Mouse (Mus musculus) hindbrain, embryonic 13.5 days (tissue): ENCODE results near the gene Canx. TPM values are rescaled to one million over a fixed set of nuclear protein-coding genes. Genes with fewer than 3 reads are reported as not detected.
A peak's percentile ranks its signal among the peaks of the same experiment; 100 is the strongest.

Source experiments
- ATAC-seq: fragments of 200-750 bp; cut with Nextera tagmentation; 2 replicates; pipeline ENCODE4 v1.8.0; 2017; ENCODE audit warnings: moderate TSS enrichment; ENCODE audit not compliant: low FRiP score
- H3K27ac ChIP-seq: fragments of 300-500 bp; sonication (generic); 2 replicates; pipeline ENCODE4 v1.5.1; 2015; ENCODE audit warnings: inconsistent platforms, mild to moderate bottlenecking, moderate library complexity
- H3K27me3 ChIP-seq: fragments of 300-500 bp; sonication (generic); 2 replicates; pipeline ENCODE4 v1.6.1; 2015; ENCODE audit warnings: mild to moderate bottlenecking, inconsistent platforms
- H3K36me3 ChIP-seq: fragments of 300-500 bp; sonication (generic); 2 replicates; pipeline ENCODE4 v1.6.1; 2015; ENCODE audit warnings: mild to moderate bottlenecking, inconsistent platforms
- H3K4me1 ChIP-seq: fragments of 300-500 bp; sonication (generic); replicated peaks from 2 replicates; pipeline ENCODE4 v1.6.1; 2015; ENCODE audit warnings: inconsistent platforms
- H3K4me2 ChIP-seq: fragments of 300-500 bp; sonication (generic); 2 replicates; pipeline ENCODE4 v1.6.1; 2015; ENCODE audit warnings: inconsistent platforms, mild to moderate bottlenecking, moderate library complexity
- H3K4me3 ChIP-seq: fragments of 300-500 bp; sonication (generic); 2 replicates; pipeline ENCODE4 v1.5.1; 2015; ENCODE audit warnings: mild to moderate bottlenecking, inconsistent platforms
- H3K9ac ChIP-seq: fragments of 300-500 bp; sonication (generic); 2 replicates; pipeline ENCODE4 v1.6.1; 2015; ENCODE audit warnings: mild to moderate bottlenecking, inconsistent platforms
- H3K9me3 ChIP-seq: fragments of 300-500 bp; sonication (generic); 2 replicates; pipeline ENCODE4 v1.6.1; 2016; ENCODE audit warnings: inconsistent platforms
- WGBS: fragments of 180-500 bp; shearing (Covaris S2); methylation state at CpG from one replicate; pipeline ENCODE4 v1.1.7; 2015; 5-methylcytosine and 5-hydroxymethylcytosine counted together
- polyA plus RNA-seq: library from polyadenylated mRNA; unstranded; fragments of >200 nt; fragmentation: Nextera tagmentation; extraction: Ambion mirVana; gene quantifications from 2 replicates; pipeline ENCODE4 v1.2.1, GENCODE M21; 2015

Gene Canx
- polyA plus RNA-seq, 1 experiment from 2014 or later: 269 TPM

GRCm38 (mm10) chr11:50265931-50266330 lies 59.5 kb downstream of the Canx start:
- no peak for ATAC-seq
- peaks cover 64% of the 10 kb centered on the region for H3K36me3 ChIP-seq
- H3K27ac ChIP-seq: no peak overlapping the region
- WGBS: 88% methylated on average over 8 of the region's 8 CpGs
- no peaks in the 10 kb centered on the region for H3K4me1 ChIP-seq
- no peaks in the 10 kb centered on the region for H3K9me3 ChIP-seq
- no peak overlapping the region for H3K9ac ChIP-seq
- H3K27me3 ChIP-seq: no peaks in the 10 kb centered on the region
- no peak overlapping the region for H3K4me3 ChIP-seq
- H3K4me2 ChIP-seq: no peak overlapping the region

GRCm38 (mm10) chr11:50263198-50263597 lies 62.3 kb downstream of the Canx start:
- no peak for ATAC-seq
- H3K4me1 ChIP-seq: no peaks in the 10 kb centered on the region
- 93% methylated on average over 3 of the region's 3 CpGs for WGBS
- no peak overlapping the region for H3K4me3 ChIP-seq
- H3K4me2 ChIP-seq: no peak overlapping the region
- no peak overlapping the region for H3K9ac ChIP-seq
- no peaks in the 10 kb centered on the region for H3K9me3 ChIP-seq
- peaks cover 91% of the 10 kb centered on the region for H3K36me3 ChIP-seq
- no peak overlapping the region for H3K27ac ChIP-seq
- no peaks in the 10 kb centered on the region for H3K27me3 ChIP-seq

- H3K9ac ChIP-seq: no peak overlapping the region
- H3K27ac ChIP-seq: no peak overlapping the region
- peaks cover 97% of the 10 kb centered on the region for H3K36me3 ChIP-seq
- no peaks in the 10 kb centered on the region for H3K4me1 ChIP-seq
- no peak overlapping the region for H3K4me2 ChIP-seq
- 88% methylated on average over 4 of the region's 4 CpGs for whole genome bisulfite sequencing
- no peak for ATAC-seq
- H3K9me3 ChIP-seq: no peaks in the 10 kb centered on the region
- H3K27me3 ChIP-seq: no peaks in the 10 kb centered on the region
- no peak overlapping the region for H3K4me3 ChIP-seq
Measured at GRCm38 (mm10) chr11:50262020-50262419, 63.5 kb downstream of the Canx start.

- H3K9ac ChIP-seq: no peak overlapping the region
- no peak overlapping the region for H3K4me3 ChIP-seq
- 78% methylated on average over 7 of the region's 7 CpGs for WGBS
- H3K27me3 ChIP-seq: no peaks in the 10 kb centered on the region
- no peak overlapping the region; the same call in 1 of the 2 replicates for H3K27ac ChIP-seq
- no peaks in the 10 kb centered on the region for H3K9me3 ChIP-seq
- H3K4me2 ChIP-seq: no peak overlapping the region
- no peak for ATAC-seq
- peaks cover 76% of the 10 kb centered on the region for H3K36me3 ChIP-seq
- H3K4me1 ChIP-seq: no peaks in the 10 kb centered on the region; the same call in 1 of the 2 replicates
Measured at GRCm38 (mm10) chr11:50258310-50258709, 67.2 kb downstream of the Canx start.

- Histone ChIP-seq H3K4me2 (no peak overlapping the region), H3K9ac (no peak overlapping the region), H3K4me3 (no peak overlapping the region), H3K27ac (no peak overlapping the region), H3K9me3 (no peaks in the 10 kb centered on the region), H3K36me3 (peaks cover 59% of the 10 kb centered on the region), H3K4me1 (no peaks in the 10 kb centered on the region; the same call in none of the 2 replicates), H3K27me3 (no peaks in the 10 kb centered on the region)
- WGBS: 88% methylated on average over 7 of the region's 7 CpGs
- ATAC-seq: no peak
Measured at GRCm38 (mm10) chr11:50256615-50257014, 68.9 kb downstream of the Canx start.

- no peaks in the 10 kb centered on the region for H3K27me3 ChIP-seq
- no peaks in the 10 kb centered on the region; the same call in none of the 2 replicates for H3K4me1 ChIP-seq
- H3K27ac ChIP-seq: no peak overlapping the region
- no peak for ATAC-seq
- no peak overlapping the region for H3K4me3 ChIP-seq
- WGBS: 81% methylated on average over 12 of the region's 12 CpGs
- H3K9me3 ChIP-seq: no peaks in the 10 kb centered on the region
- H3K4me2 ChIP-seq: no peak overlapping the region
- H3K36me3 ChIP-seq: peaks cover 34% of the 10 kb centered on the region
- H3K9ac ChIP-seq: no peak overlapping the region
Measured at GRCm38 (mm10) chr11:50254010-50254580, 71.4 kb downstream of the Canx start.

- no peak overlapping the region for H3K9ac ChIP-seq
- peak overlapping the region; percentile 30; the same call in 1 of the 2 replicates for H3K27ac ChIP-seq
- no peak for ATAC-seq
- H3K36me3 ChIP-seq: peaks cover 27% of the 10 kb centered on the region
- no peaks in the 10 kb centered on the region for H3K27me3 ChIP-seq
- H3K9me3 ChIP-seq: no peaks in the 10 kb centered on the region
- 54% methylated on average over 1 of the region's 1 CpGs for WGBS
- H3K4me1 ChIP-seq: no peaks in the 10 kb centered on the region; the same call in none of the 2 replicates
- H3K4me2 ChIP-seq: no peak overlapping the region
- no peak overlapping the region for H3K4me3 ChIP-seq
Measured at GRCm38 (mm10) chr11:50253393-50253792, 72.1 kb downstream of the Canx start.

- no peaks in the 10 kb centered on the region; the same call in none of the 2 replicates for H3K4me1 ChIP-seq
- WGBS: 83% methylated on average over 11 of the region's 11 CpGs
- H3K4me2 ChIP-seq: no peak overlapping the region
- H3K9me3 ChIP-seq: no peaks in the 10 kb centered on the region
- no peak for ATAC-seq
- no peak overlapping the region for H3K4me3 ChIP-seq
- no peaks in the 10 kb centered on the region for H3K27me3 ChIP-seq
- H3K9ac ChIP-seq: no peak overlapping the region
- peak overlapping the region; percentile 30; the same call in 1 of the 2 replicates for H3K27ac ChIP-seq
- peaks cover 20% of the 10 kb centered on the region for H3K36me3 ChIP-seq
Measured at GRCm38 (mm10) chr11:50252684-50253265, 72.7 kb downstream of the Canx start.

GRCm38 (mm10) chr11:50252166-50252565 lies 73.3 kb downstream of the Canx start:
- Histone ChIP-seq H3K36me3 (peaks cover 14% of the 10 kb centered on the region), H3K4me1 (no peaks in the 10 kb centered on the region; the same call in none of the 2 replicates), H3K9me3 (no peaks in the 10 kb centered on the region), H3K4me2 (no peak overlapping the region), H3K27me3 (no peaks in the 10 kb centered on the region), H3K4me3 (no peak overlapping the region), H3K27ac (no peak overlapping the region), H3K9ac (peak overlapping the region; percentile 35; the same call in 1 of the 2 replicates)
- 64% methylated on average over 3 of the region's 3 CpGs for WGBS
- ATAC-seq: no peak

- WGBS: 85% methylated on average over 7 of the region's 7 CpGs
- no peak overlapping the region for H3K9ac ChIP-seq
- no peak overlapping the region for H3K4me2 ChIP-seq
- no peak overlapping the region for H3K27ac ChIP-seq
- no peaks in the 10 kb centered on the region for H3K9me3 ChIP-seq
- no peaks in the 10 kb centered on the region for H3K36me3 ChIP-seq
- ATAC-seq: no peak
- no peak overlapping the region for H3K4me3 ChIP-seq
- H3K4me1 ChIP-seq: no peaks in the 10 kb centered on the region; the same call in none of the 2 replicates
- H3K27me3 ChIP-seq: no peaks in the 10 kb centered on the region
Measured at GRCm38 (mm10) chr11:50248473-50249171, 76.9 kb downstream of the Canx start.

GRCm38 (mm10) chr11:50245269-50245668 lies 80.2 kb downstream of the Canx start:
- Histone ChIP-seq H3K9ac (no peak overlapping the region), H3K4me3 (no peak overlapping the region), H3K27ac (no peak overlapping the region), H3K9me3 (no peaks in the 10 kb centered on the region), H3K36me3 (no peaks in the 10 kb centered on the region), H3K27me3 (no peaks in the 10 kb centered on the region), H3K4me1 (no peaks in the 10 kb centered on the region), H3K4me2 (no peak overlapping the region)
- WGBS: 69% methylated on average over 5 of the region's 5 CpGs
- ATAC-seq: no peak
